Mouse (Mus musculus) CH12.LX (cell line): ENCODE measurements at regions not wholly inside any gene's neighbourhood (a gene's known extent, or its start where the extent isn't known, plus 50 kb on each side); places are given as distances from the start of the nearest gene placed in this dataset.

Experiments
- CHD2 ChIP-seq: IDR thresholded peaks from 2 replicates; pipeline ENCODE4 v1.6.1; 2011; ENCODE audit warnings: low read length, improper control_type of control experiment
- POLR2AphosphoS2 ChIP-seq: IDR thresholded peaks from 2 replicates; pipeline ENCODE4 v1.6.1; 2011; ENCODE audit warnings: low read depth, low read length, improper control_type of control experiment

DNA sequence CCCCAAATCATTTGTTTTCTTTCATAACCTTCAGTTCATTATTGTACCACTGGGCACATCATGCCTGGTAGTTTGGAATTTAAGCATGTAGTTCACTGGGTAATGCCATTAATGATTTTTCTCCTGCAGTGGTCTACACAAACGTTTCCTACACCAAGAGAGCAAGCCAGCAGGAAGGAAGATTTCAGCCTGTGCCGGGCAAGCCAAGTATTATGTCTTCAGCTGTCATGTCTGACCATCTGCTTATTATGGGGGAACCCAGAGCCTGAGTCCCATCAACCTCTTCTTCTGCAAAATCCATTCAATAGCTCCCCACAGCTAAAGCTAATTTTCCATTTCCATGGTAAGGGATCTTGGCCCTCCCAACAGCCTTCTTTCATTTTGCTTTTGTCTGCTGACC is 75.3 kb upstream of the Adcy1 start:
- no peak for TF ChIP-seq POLR2AphosphoS2
- no peak for TF ChIP-seq CHD2
